Mouse (Mus musculus) right cerebral cortex, adult 2 months (tissue): ENCODE measurements around the gene Ccdc106.
"Not testable (repeated sequence)": the region's sequence is repeated elsewhere in the genome, so short reads cannot be mapped to it uniquely, and the experiment has no call there.

Source experiments
- DNase-seq, 2 experiments: peaks; one replicate each; pipeline ENCODE4 v3.0.0; 2021 to 2022; ENCODE audit warnings: low spot score in 2 of 2

Gene Ccdc106

DNA sequence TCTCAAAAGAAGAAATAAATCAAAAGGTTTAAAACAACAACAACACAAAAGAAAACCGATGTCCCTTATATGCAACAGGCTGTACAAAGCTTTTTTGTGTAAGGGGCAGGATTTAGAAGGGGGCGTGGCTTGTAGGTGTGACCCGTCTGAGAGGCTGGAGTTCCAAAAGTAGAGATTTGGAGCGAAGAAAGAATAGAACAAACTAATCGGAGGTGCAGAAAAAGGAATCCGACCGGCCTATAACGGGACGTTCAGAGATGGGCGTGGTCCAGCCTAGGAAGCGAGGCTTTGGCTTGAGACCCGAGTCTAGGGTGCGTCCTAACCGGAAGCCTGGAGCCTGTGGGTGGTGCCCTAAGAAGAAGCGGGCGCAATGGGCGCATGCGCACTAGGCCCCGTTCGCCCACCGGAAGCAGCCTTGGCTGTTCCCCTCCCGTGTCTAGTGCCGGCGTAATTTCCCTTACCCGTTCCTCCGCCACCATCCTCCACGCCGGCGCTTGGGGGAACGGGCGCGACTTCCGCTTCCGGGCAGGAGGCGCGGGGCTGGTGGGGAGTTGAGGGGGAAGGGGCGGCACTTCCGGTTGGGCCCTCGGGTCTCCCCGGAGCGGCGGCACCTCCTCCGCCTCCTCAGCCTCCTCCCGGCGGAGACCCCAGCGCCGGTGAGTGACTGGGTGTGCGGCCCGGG is at the start of gene Ccdc106, which contains the start of gene Zfp865:
Ccdc106 (plus strand) TSS at position 554 of the 682 bp plus-strand sequence.
Zfp865 (plus strand) TSS at position 377 of the 682 bp plus-strand sequence.
- peak; percentile 99 to 100 for DNase-seq

DNA sequence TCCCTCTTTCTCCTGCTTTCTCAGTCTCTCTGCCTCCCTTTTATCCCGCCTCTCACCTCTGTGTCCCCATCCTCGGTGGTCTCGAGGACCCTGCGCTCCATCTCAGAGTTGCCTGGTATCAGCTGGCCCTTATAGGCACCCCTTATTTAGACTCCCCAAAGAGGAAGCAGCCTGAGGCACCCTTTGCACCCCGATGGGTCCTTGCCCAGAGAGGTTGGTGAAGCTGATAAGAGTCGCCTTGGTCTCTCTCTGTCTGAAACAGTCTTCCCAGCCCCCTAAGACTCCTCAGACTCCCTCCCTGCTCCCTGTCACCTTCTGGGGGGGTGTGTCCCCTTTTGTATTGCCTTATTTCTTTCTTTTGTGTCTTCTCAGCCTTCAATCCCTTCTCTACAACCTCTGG is 49.3 kb upstream of the Ccdc106 start, which contains the start of gene Sbk3:
Sbk3 (minus strand) TSS at position 101 of the 400 bp plus-strand sequence.
- no peak for DNase-seq

DNA sequence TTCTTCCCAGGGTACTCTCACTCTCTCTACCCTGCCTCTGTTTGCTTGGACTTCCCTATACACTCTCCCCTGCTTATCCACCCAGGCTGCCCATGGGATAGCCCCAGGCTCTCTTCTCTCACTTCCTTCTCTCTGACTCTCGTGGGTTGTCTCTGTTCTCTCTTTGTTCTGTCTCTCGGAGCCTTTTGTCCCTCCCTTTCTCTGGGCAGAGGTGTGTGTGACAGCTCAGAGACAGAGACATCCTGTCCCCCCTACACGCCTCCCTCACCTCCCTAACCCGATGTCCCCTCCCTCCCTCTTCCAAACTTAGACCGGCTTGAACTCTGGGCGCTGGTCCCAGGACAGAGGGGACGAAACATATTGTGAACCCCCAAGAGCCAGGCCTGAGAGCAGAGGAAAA is 48.6 kb upstream of the Ccdc106 start:
- no peak for DNase-seq

DNA sequence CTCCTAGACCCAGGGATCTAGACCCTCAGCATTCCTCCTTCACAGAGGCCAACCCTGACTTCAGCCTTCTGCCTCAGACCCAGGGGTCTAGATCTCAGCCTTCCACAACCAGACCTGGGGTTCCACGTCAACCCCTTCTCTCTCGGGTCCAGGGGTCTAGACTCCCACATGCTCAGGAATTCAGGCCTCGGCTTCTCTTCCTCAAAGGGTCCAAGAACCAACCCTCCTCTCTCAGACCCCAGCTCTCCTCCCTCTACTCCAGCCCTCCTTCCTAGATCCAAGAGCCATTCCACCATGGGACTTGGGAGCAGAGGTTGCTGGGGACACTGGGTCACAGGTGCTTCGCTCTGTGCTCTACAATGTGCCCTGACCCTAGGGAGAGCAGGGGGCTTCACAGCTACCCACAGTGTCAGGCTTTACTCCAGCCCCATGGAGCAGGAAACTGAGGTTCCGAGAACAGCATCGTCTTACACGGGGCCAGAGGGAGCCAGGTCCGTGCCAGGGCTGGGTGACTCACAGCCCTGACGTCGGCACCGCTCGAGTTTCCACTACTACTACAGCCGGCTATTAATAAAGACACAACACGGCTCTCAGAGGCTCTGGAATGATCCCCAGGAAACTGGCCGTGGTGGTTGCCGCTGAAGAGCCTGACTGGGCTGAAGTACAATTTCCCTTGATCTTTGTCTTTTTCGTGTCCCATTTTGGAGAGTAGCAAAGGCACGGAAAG is 47.9 kb upstream of the Ccdc106 start:
- DNase-seq = no peak

DNA sequence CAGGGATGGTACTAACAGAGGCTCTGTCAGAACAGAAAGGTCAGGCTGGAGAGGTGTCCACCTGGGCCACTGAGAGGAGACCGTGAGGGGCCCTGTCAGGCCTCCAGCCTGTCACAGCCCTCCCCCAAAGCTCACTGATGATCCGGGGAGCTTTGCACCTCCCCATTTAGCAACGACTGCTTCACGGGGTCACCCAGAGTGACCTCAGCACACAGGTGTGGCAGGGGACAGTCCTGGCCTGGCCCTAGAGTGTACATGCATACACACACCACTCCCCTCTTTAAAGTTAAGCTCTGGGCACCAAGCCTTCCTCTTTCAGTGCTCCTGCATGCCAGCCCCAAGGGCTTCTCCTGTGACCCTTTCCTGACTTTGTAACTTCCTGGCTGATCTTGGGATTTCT is 44.9 kb upstream of the Ccdc106 start:
- no peak for DNase-seq

DNA sequence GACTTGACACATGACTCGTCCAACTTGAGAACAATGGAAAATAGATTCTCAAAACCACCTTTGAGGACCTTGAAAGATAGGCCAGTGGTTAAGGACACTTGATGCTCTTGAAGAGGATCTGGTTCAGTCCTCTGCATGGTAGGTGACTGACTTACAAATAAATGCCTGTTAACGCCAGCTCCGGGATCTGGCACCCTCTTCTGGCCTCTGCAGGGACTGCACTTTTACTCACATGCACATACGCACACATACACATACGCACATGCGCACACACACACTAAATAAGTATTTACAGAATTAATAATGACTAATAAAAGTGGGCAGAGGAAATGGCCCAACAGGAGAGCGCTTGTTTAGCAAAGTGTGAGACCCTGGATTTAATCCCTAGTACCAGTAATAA is 43.5 kb upstream of the Ccdc106 start:
- DNase-seq = no peak

DNA sequence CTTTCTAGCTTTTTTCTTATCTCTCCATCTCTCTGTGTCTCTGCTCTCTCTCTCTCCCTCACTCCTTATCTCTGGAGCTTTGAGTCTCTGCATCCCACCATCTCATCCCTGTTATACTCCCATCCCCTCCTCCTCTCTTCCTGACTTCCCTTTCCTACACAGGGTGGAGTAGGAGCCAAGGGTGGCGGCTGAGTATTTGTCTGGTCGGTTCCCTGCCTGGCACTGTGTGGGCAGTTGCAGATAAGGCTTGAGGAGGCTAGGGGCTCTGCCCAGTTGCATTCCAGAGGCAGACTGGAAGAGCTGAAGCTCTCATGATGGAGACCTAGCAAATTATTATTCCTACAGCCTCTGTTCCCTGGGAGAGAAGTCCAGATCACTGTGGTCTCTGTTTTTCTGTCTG is 32.1 kb upstream of the Ccdc106 start:
- DNase-seq = no peak

DNA sequence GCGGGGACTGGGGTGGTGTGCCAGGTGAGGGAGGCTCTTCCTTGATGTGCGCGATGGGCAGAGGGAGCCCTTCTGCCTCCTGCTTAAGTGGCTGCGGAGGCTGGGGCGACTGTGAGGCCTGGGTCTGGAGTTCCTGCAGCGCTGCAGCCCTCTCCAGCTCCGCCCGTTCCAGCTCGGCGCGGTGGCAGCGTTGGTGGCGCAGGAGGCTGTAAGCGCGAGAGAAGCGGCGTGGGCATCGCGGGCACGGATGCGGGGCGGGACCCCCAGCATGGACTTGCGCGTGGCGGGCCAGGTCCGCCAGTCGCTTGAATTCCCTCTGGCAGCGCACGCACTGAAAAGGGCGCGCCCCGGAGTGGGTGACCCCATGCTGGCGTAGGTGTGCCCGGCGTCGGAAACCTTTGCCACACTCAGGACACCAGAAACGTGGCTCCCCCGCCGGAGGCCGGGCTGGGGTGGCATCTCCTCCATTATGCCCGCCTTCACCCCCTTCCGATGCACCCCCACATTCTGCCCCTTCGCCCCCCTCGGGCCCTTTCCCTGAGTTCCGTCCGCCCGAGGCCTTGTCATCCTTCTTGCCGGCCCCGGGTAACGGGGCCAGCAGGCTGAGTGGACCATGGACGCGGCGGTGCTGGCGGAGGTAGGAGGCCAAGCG is 26.9 kb upstream of the Ccdc106 start:
- DNase-seq = no peak

DNA sequence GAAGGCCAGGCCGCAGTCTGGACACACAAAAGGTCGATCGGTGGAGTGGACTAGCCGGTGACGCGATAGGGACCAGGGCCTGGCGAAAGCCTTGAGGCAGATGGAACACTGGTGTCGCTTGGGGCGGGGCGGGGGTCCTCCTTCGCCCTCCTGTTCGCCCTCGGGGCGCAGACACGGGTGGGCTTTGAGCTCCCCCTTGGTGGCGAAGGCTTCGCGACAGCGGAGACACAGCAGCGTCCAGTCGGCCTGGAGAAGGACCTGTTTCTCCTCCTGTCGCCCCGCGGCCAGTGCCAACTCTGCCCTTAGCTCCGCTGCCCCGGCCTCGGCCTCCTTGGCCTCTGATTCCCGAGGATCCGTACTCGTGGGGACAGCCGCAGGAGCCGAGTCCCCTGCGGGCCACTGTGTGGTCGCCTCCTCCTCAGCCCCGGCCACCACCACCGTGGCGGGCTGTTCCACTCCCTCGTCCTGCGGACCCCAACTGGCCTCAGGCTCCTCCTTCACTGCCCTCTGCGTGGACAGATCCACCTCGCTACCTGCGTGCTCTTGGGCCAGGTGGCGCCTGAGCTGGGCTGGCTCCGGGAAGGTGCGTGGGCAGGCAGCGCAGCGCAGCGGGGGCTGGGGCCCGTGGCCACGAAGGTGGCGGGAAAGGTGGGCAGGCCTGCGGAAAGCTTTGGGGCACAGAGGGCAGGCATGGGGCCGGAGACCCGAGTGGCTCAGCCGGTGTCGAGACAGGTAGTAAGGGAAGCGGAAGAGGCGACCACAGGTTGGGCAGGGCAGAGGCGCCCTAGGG is 26.2 kb upstream of the Ccdc106 start:
- no peak for DNase-seq

DNA sequence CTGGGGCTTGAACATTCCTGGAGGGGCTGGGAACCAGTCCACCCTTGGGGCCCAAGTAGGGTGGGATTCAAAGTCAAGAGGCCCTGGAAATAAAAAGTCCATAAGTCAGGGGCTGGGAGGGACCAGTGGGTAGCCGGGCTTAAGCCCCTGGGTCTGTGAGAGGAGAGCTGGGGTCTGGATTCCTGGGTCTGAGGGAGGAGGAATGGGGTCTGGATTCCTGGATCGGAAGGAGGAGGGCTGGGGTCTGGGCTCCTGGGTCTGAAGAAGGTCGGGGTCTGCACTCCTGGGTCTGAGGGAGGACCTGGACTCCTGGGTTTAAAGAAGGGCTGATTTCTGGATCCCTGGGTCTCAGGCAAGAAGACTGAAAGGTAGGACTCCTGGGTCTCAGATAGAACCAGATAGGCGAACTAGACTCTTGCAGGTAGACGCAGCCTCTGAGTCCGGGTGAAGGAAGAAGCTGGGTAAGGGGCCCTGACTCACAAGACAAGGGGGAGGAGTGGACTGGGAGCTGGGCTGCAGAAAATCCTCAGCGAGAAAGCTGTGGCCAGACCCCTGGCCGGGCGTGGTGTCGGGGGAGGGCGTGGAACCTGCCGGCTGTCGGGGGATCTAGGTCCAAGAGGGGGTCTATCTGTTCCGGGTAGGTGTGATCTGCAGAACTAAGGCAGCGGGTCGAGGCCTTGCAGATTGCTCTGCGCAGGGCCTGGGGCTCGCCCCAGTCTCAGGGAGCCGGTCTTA is 24.9 kb upstream of the Ccdc106 start:
- DNase-seq = no peak

DNA sequence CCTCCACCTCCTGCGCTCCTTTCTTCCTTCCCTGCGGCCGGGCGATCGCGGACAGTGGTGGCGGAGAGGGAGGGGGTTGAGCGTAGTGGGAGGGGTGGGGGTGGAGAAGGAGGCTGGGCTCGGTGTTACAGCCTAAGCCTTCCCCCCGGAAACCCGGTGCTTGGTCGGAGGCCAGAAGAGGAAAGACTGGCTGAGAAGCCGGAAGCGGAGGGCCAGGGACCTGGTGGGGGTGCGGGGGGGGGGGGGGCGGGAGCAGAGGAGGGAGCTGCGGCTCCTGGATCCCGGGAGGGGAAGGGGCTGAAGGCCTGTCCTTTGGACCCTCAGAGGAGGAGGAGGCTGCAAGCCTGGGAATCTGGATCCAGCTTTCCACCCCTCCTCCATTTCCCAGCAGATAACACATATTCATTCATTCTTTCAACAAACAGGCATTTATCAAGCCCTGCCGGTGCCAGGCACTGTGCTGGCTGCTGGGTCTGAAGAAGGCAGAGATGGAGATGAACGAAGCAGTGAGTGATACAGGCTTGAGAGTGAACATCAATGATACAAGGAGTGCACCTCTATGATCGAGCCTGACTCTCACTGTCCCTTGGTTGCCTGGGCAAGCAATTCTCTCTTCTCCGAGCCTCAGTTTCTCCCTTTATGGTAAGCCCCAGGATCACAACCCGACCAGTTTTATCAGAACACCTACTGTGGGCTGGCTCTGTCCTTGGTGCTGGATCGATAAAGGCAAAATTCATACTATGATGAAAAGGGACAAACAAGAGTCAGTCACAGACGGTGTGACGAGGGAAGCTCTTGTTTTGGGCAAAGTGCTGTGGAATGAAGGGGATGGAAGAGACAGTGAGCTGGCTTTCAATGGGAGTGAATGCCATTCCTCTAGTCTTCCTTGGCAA is 24.1 kb upstream of the Ccdc106 start, which contains the start of gene Zfp579:
Zfp579 (minus strand) TSS at position 156 of the 893 bp plus-strand sequence.
- DNase-seq = peak; percentile 89 to 93

DNA sequence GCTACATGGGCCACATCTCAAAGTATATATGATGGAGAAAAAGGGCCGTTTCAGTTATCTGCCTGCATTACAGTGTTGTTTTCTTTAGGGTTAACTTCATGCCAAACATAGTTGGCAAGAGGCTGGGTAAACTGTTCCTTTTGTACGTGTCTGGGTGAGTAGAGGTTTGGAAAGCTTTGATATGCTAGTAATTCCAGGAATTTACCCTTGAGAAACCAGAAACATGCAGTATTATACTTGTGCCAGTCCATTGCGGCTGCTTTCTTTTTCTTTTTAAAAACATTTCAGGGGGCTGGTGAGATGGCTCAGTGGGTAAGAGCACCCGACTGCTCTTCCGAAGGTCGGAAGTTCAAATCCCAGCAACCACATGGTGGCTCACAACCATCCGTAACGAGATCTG is 23.4 kb upstream of the Ccdc106 start:
- no peak for DNase-seq

DNA sequence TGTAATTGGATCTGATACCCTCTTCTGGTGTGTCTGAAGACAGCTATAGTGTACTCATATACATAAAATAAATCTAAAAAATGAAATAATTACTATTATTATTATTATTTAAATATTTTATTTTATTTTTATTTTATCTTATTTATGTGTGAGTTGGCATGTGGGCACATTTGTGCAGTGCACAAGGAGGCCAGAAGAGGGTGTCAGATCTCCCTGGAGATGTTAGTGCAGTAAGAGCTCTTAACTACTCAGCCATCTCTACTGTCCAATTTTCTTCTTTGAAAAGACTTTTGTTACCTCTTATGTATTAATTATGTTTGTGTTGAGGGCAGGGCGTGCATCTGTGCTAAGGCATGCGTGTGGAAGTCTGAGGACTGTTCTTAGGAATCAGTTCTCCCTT is 20.5 kb upstream of the Ccdc106 start:
- no peak for DNase-seq

DNA sequence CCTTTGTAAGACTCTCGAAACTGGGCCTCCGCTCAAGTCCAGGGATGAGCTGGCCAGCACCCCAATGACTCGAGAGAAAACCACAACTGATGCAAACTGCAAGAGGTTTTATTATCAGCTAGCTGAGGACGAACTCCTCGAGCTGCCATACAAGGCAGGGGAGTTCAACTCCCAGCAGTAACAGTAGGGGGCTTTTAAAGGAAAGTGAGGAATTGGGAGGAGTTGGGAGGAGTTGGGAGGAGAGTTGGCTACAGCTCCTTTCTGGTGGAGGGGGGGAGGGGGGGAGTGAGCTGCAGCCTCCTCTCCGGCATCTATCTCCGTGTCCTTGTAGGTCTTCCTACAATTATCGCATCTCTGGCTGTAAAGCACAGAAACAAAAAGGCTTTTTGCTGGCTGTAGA is 17.5 kb upstream of the Ccdc106 start:
- DNase-seq = not testable (repeated sequence)

DNA sequence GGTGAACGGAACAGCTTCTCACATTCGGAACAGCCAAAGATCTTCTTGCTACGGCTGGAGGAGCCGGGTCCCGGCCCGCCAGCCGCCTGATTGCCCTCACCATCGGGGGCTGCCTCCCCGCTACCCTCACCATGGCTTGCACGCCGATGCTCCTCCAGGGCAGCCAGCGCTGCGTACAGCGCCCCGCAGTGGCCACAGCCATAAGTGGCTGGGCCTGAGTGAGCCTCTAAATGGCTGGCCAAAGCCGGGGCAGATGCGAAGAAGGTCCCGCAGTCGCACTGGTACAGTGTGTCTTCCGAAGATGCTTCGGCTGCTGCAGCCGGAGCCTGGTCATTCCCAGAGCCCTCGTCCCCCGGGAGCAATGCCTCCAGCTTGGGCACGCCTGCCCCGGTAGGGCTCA is 12.1 kb upstream of the Ccdc106 start:
- DNase-seq = no peak

DNA sequence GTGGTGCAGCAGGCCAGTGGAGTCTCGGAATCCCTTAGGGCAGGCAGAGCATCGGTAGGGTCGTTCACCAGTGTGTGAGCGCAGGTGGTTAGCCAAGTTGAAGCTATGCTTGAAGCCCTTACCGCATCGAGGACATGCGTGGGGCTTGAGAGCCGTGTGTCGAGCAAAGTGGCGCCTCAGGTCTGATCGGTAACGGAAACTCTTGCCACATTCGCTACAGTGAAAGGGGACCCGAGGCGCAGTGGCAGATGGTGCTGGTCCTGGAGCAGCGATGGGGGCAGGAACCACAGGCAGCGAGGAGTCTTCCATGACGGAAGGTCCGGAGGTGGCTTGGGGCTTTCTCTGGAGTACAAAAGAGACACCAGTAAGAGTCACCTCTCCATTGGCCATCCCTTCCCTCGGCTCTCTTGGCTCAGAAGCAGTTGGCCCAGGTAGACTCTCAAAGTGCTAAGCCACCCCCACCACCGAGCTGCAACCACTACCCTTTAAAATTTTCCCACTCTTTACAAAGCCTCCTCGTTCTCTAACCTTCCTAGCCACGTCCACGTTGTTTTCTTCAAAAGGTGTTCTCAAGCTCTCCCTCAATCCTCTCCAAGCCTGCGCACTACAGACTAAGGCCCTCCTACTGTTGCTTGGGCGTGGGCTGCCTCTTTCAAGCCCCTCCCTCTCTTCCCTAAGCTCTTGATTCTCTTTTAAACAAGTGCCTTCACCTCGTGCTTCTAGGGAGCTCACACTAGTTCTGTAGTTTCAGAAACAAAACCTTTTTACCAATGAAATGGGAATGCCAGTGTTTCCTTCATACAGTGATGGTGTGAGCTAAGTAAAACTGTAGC is 7.5 kb upstream of the Ccdc106 start:
- no peak for DNase-seq

DNA sequence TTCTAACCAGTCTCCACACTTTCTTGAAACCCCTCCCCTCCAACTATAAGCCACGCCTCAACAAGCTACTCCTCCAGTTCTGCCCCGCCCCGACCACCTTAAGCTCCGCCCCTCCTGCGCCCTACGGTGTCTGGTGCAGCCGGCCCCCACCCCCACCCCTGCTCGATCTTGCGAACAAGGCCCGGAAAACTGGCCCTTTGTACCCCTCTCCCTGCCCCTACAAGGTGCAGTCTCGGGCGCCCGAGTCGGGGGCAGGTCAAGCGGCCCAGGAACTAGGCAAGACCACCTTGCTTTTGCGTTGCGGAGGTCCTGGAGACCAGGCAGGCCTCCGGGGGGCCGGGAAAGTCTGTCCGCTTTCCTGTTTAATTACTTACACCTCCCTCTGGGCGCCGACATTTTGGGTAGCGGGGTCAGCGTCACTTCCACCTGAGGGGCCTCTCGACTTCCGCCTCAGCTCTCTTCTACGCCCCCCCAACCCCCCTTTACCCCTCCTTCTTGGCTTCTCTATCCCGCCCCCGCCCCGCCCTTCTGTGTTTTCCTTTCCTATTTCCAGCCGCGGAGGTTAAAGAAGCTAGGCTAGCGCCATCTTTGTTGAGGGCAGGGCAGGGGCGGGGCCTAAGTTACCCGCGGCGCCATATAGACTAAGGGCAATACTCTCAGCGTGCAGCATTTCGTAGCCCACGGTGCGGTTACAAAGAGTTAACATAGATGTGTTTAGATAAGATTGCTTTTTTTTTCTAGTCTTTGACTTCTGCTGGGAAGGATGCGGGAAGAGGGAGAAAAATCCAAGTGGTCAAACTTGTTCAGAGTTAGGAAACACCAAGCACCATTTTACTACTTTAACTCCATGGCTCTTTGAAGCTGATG is 5.9 kb upstream of the Ccdc106 start, which contains the start of the genes Zfp524 and Fiz1:
Zfp524 (plus strand) TSS at position 165 of the 867 bp plus-strand sequence.
Fiz1 (minus strand) TSS at position 447 of the 867 bp plus-strand sequence.
- DNase-seq = peak; percentile 97 to 99
